Mouse (Mus musculus): ENCODE results near the gene Pate2.

GRCm38 (mm10) chr9:35607647-35608405 is 37.7 kb downstream of the Pate2 start:
- no peak for TF ChIP-seq CTCF (IDR thresholded peaks at IDR 0.05; ENCODE audit: extremely low read depth, insufficient read depth, low read length)
- TF ChIP-seq POLR2A (IDR thresholded peaks at IDR 0.05; ENCODE audit: extremely low read depth, insufficient read depth, low read length), result no peak

Data from cortical plate, adult 2 months (tissue).